Mouse (Mus musculus): Measurements from ENCODE around the gene Kpnb1. TPM values are rescaled to one million over a fixed set of nuclear protein-coding genes. Genes with fewer than 3 reads are reported as not detected.
A peak's percentile ranks its signal among the peaks of the same experiment; 100 is the strongest.

Kpnb1 gene
- total and polyA plus RNA-seq, 2 experiments from 2014 or later, result 24.6 to 124 TPM

- Histone ChIP-seq H3K27ac (ENCODE audit: low read depth, low read length) (no peak overlapping the region), H3K9ac (no peak overlapping the region), H3K4me3 (ENCODE audit: low read depth, low read length) (no peak overlapping the region), H3K4me2 (ENCODE audit: low read depth) (no peak overlapping the region), H3K9me3 (ENCODE audit: low read length) (no peaks in the 10 kb centered on the region), H3K36me3 (ENCODE audit: insufficient read depth) (peaks cover 10% of the 10 kb centered on the region; the same call in 1 of the 2 replicates), H3K4me1 (ENCODE audit: insufficient read depth) (no peaks in the 10 kb centered on the region), H3K27me3 (ENCODE audit: insufficient read depth, low read length) (no peaks in the 10 kb centered on the region)
- DNase-seq (no peak), ATAC-seq (no peak)
- TF ChIP-seq CTCF (IDR thresholded peaks at IDR 0.05; ENCODE audit: low read depth), result no peak
- 31% methylated on average over 6 of the region's 6 CpGs for WGBS
Measured at GRCm38 (mm10) chr11:97132185-97132584, 55.5 kb downstream of the Kpnb1 start.

GRCm38 (mm10) chr11:97131683-97132082, 56.0 kb downstream of the Kpnb1 start:
- no peak for TF ChIP-seq CTCF (IDR thresholded peaks at IDR 0.05; ENCODE audit: low read depth)
- ATAC-seq, result no peak
- 77% methylated on average over 2 of the region's 2 CpGs for WGBS

GRCm38 (mm10) chr11:97130318-97130717, 57.4 kb downstream of the Kpnb1 start:
- H3K4me1 ChIP-seq (ENCODE audit: insufficient read depth), result peaks cover 3% of the 10 kb centered on the region; the same call in 1 of the 2 replicates
- H3K36me3 ChIP-seq (ENCODE audit: insufficient read depth), result no peaks in the 10 kb centered on the region
- DNase-seq (no peak), ATAC-seq (no peak)
- H3K4me3 ChIP-seq (ENCODE audit: low read depth, low read length), result no peak overlapping the region
- no peaks in the 10 kb centered on the region for H3K27me3 ChIP-seq (ENCODE audit: insufficient read depth, low read length)
- no peaks in the 10 kb centered on the region for H3K9me3 ChIP-seq (ENCODE audit: low read length)
- WGBS, result 79% methylated on average over 7 of the region's 7 CpGs
- H3K27ac ChIP-seq (ENCODE audit: low read depth, low read length), result no peak overlapping the region
- H3K9ac ChIP-seq, result no peak overlapping the region
- no peak for TF ChIP-seq CTCF (IDR thresholded peaks at IDR 0.05; ENCODE audit: low read depth)
- no peak overlapping the region for H3K4me2 ChIP-seq (ENCODE audit: low read depth)

More at GRCm38 (mm10) chr11:97131683-97132082, 56.0 kb downstream of the Kpnb1 start:
- no peak overlapping the region for H3K27ac ChIP-seq (ENCODE audit: low read depth, low read length)
- no peak overlapping the region for H3K4me2 ChIP-seq (ENCODE audit: low read depth)
- no peak for DNase-seq
- no peaks in the 10 kb centered on the region for H3K9me3 ChIP-seq (ENCODE audit: low read length)
- H3K9ac ChIP-seq, result no peak overlapping the region
- peaks cover 3% of the 10 kb centered on the region; the same call in 1 of the 2 replicates for H3K4me1 ChIP-seq (ENCODE audit: insufficient read depth)
- no peaks in the 10 kb centered on the region for H3K27me3 ChIP-seq (ENCODE audit: insufficient read depth, low read length)
- no peak overlapping the region for H3K4me3 ChIP-seq (ENCODE audit: low read depth, low read length)
- peaks cover 7% of the 10 kb centered on the region; the same call in 1 of the 2 replicates for H3K36me3 ChIP-seq (ENCODE audit: insufficient read depth)

- ATAC-seq (no peak), DNase-seq (no peak)
- no peak overlapping the region for H3K9ac ChIP-seq
- H3K4me3 ChIP-seq (ENCODE audit: low read depth, low read length), result no peak overlapping the region
- TF ChIP-seq CTCF (IDR thresholded peaks at IDR 0.05; ENCODE audit: low read depth), result no peak
- WGBS, result 76% methylated on average over 3 of the region's 3 CpGs
- H3K4me1 ChIP-seq (ENCODE audit: insufficient read depth), result peaks cover 3% of the 10 kb centered on the region; the same call in 1 of the 2 replicates
- no peaks in the 10 kb centered on the region for H3K27me3 ChIP-seq (ENCODE audit: insufficient read depth, low read length)
- H3K9me3 ChIP-seq (ENCODE audit: low read length), result no peaks in the 10 kb centered on the region
- H3K36me3 ChIP-seq (ENCODE audit: insufficient read depth), result no peaks in the 10 kb centered on the region
- H3K4me2 ChIP-seq (ENCODE audit: low read depth), result no peak overlapping the region
- no peak overlapping the region for H3K27ac ChIP-seq (ENCODE audit: low read depth, low read length)
Measured at GRCm38 (mm10) chr11:97128956-97129355, 58.7 kb downstream of the Kpnb1 start.

- Histone ChIP-seq H3K4me3 (ENCODE audit: low read depth, low read length) (peak overlapping the region; percentile 41), H3K9me3 (ENCODE audit: low read length) (no peaks in the 10 kb centered on the region), H3K4me1 (ENCODE audit: insufficient read depth) (peaks cover 3% of the 10 kb centered on the region; the same call in 1 of the 2 replicates), H3K4me2 (ENCODE audit: low read depth) (peak overlapping the region; percentile 73), H3K9ac (0 out of 2 replicates have a peak overlapping the region, but pooled peaks have one; percentile 26), H3K27ac (ENCODE audit: low read depth, low read length) (no peak overlapping the region), H3K27me3 (ENCODE audit: insufficient read depth, low read length) (no peaks in the 10 kb centered on the region), H3K36me3 (ENCODE audit: insufficient read depth) (no peaks in the 10 kb centered on the region)
- DNase-seq (no peak), ATAC-seq (no peak)
- whole genome bisulfite sequencing, result 20% methylated on average over 19 of the region's 19 CpGs
- no peak for TF ChIP-seq CTCF (IDR thresholded peaks at IDR 0.05; ENCODE audit: low read depth)
Measured at GRCm38 (mm10) chr11:97127470-97128223, 60.0 kb downstream of the Kpnb1 start.

GRCm38 (mm10) chr11:97126645-97127468, 60.8 kb downstream of the Kpnb1 start:
- Histone ChIP-seq H3K27me3 (ENCODE audit: insufficient read depth, low read length) (no peaks in the 10 kb centered on the region), H3K9me3 (ENCODE audit: low read length) (no peaks in the 10 kb centered on the region), H3K4me3 (ENCODE audit: low read depth, low read length) (peak overlapping the region; percentile 41), H3K4me1 (ENCODE audit: insufficient read depth) (peaks cover 3% of the 10 kb centered on the region; the same call in 1 of the 2 replicates), H3K27ac (ENCODE audit: low read depth, low read length) (no peak overlapping the region), H3K36me3 (ENCODE audit: insufficient read depth) (no peaks in the 10 kb centered on the region), H3K9ac (peak overlapping the region; percentile 26; the same call in 1 of the 2 replicates), H3K4me2 (ENCODE audit: low read depth) (peak overlapping the region; percentile 73)
- WGBS, result 5% methylated on average over 31 of the region's 32 CpGs
- peak; percentile 50 for DNase-seq
- no peak for TF ChIP-seq CTCF (IDR thresholded peaks at IDR 0.05; ENCODE audit: low read depth)
- peak; percentile 63 for ATAC-seq
